ENCODE assay signal across 10 mouse cellular contexts in genomic region chr10:81493601-81494220, GRCm38 (mm10). TPM values are rescaled to one million over a fixed set of nuclear protein-coding genes. Genes with fewer than 3 reads are reported as not detected.
DNase-seq lines count a peak whose midpoint lies in the region; ATAC-seq and TF ChIP-seq lines count a peak whose summit lies in the region.
"Had no signal": no experiment of that assay in that cellular context is flagged by ENCODE, and none has a peak within 500 bp of the region (broad histone marks: within the 10 kb centered on the region; RNA-seq: fewer than 3 reads in every experiment).

No protein-coding gene starts in this region.

- ATAC-seq in kidney, embryonic 15.5 days (replicated peaks; ENCODE audit: low FRiP score), result no peak
- no peak for ATAC-seq in G1E (ENCODE audit: extremely low read depth, insufficient number of reproducible peaks, low FRiP score, poor library complexity, severe bottlenecking)
- no peak for ATAC-seq in liver, embryonic 13.5 days (ENCODE audit: low read depth)

- H3K27me3 ChIP-seq in kidney, embryonic 15.5 days, result no peaks in the 10 kb centered on the region
- no peaks in the 10 kb centered on the region for H3K27me3 ChIP-seq in G1E (ENCODE audit: insufficient read depth, low read length)
- H3K27me3 ChIP-seq in liver, embryonic 13.5 days, result no peaks in the 10 kb centered on the region

- no peak overlapping the region for H3K4me2 ChIP-seq in kidney, embryonic 15.5 days
- H3K4me2 ChIP-seq in liver, embryonic 13.5 days, result peak overlapping the region; percentile 98; the same call in 1 of the 2 replicates

- peaks cover 51% of the 10 kb centered on the region for H3K36me3 ChIP-seq in kidney, embryonic 15.5 days
- H3K36me3 ChIP-seq in G1E (replicated peaks), result peaks cover 69% of the 10 kb centered on the region
- peaks cover 55% of the 10 kb centered on the region for H3K36me3 ChIP-seq in liver, embryonic 13.5 days

- 75% methylated on average over 8 of the region's 8 CpGs for WGBS in kidney, embryonic 15.5 days
- WGBS in liver, embryonic 13.5 days (ENCODE audit: insufficient replicate concordance), result 80% methylated on average over 8 of the region's 8 CpGs

- H3K9ac ChIP-seq in kidney, embryonic 15.5 days, result no peak overlapping the region
- H3K9ac ChIP-seq in liver, embryonic 13.5 days, result peak overlapping the region; percentile 93; the same call in 1 of the 2 replicates

- H3K4me1 ChIP-seq in kidney, embryonic 15.5 days, result peaks cover 34% of the 10 kb centered on the region
- H3K4me1 ChIP-seq in G1E (ENCODE audit: insufficient read depth, low read depth, low read length), result peaks cover 78% of the 10 kb centered on the region
- peaks cover 45% of the 10 kb centered on the region for H3K4me1 ChIP-seq in liver, embryonic 13.5 days (replicated peaks)

- H3K4me3 ChIP-seq in kidney, embryonic 15.5 days (replicated peaks), result peak overlapping the region; percentile 94; the same call in 1 of the 2 replicates
- peak overlapping the region; percentile 97; the same call in 1 of the 2 replicates for H3K4me3 ChIP-seq in G1E (ENCODE audit: low read depth, low read length)
- H3K4me3 ChIP-seq in liver, embryonic 13.5 days (replicated peaks), result peak overlapping the region; percentile 88

- H3K9me3 ChIP-seq in kidney, embryonic 15.5 days (replicated peaks), result no peaks in the 10 kb centered on the region
- H3K9me3 ChIP-seq in G1E (replicated peaks), result no peaks in the 10 kb centered on the region
- H3K9me3 ChIP-seq in liver, embryonic 13.5 days (replicated peaks), result no peaks in the 10 kb centered on the region

- TF ChIP-seq CTCF in G1E (IDR thresholded peaks at IDR 0.05; ENCODE audit: low read depth, low read length), result no peak

- DNase-seq in kidney, postnatal 10 days, result no peak
- DNase-seq in A20 (ENCODE audit: low read depth, low spot score) (peak; percentile 44), G1E (ENCODE audit: low spot score) (no peak)
- DNase-seq in liver, embryonic 13.5 days, result no peak
- DNase-seq in retina, postnatal 1 day, result no peak
- DNase-seq in embryo, embryonic 10.5 days (ENCODE audit: low spot score), result no peak
- no peak for DNase-seq in heart, adult 18-20 months
- DNase-seq: kidney, adult 11 months had no signal

- H3K27ac ChIP-seq in kidney, embryonic 15.5 days, result no peak overlapping the region
- H3K27ac ChIP-seq in liver, embryonic 13.5 days, result peak overlapping the region; percentile 74; the same call in 1 of the 2 replicates

RNA-seq across cellular contexts. Expression of gene Ncln, which starts 2.5 kb away (rescaled TPM):
- polyA plus RNA-seq in kidney, embryonic 15.5 days (2015; fragmentation: Nextera tagmentation; extraction: Ambion mirVana), result 85.7 and 93.5 TPM in 2 replicates
- total RNA-seq in G1E (2014; fragmentation: Nextera tagmentation) (58.2 and 72.3 TPM in 2 replicates), G1E (2017) (35.5 and 50.1 TPM in 2 replicates)
- 154 and 179 TPM in 2 replicates for polyA plus RNA-seq in G1E (2012)
- polyA plus RNA-seq in liver, embryonic 13.5 days (2015; fragmentation: Nextera tagmentation; extraction: Ambion mirVana), result 41.5 TPM in 2 replicates
- total RNA-seq in heart, adult 18-20 months (2021), result 10 to 100 TPM; 61.9 to 64.3 TPM

RNA-seq across cellular contexts. Expression of gene S1pr4, which starts 6.2 kb away (rescaled TPM):
- 1.2 and 1.4 TPM in 2 replicates for polyA plus RNA-seq in kidney, embryonic 15.5 days (2015; fragmentation: Nextera tagmentation; extraction: Ambion mirVana)
- total RNA-seq in G1E (2014; fragmentation: Nextera tagmentation), result not detected in 2 replicates
- total RNA-seq in G1E (2017), result 1.6 and 1.9 TPM in 2 replicates
- polyA plus RNA-seq in G1E (2012), result 0.75 and 1.00 TPM in 2 replicates
- 2.3 and 2.4 TPM in 2 replicates for polyA plus RNA-seq in liver, embryonic 13.5 days (2015; fragmentation: Nextera tagmentation; extraction: Ambion mirVana)
- 1 to 10 TPM; 1.2 to 2.8 TPM for total RNA-seq in heart, adult 18-20 months (2021)

RNA-seq across cellular contexts. Expression of gene Celf5, which starts 11.2 kb away (rescaled TPM):
- 0.50 and 0.82 TPM in 2 replicates for polyA plus RNA-seq in kidney, embryonic 15.5 days (2015; fragmentation: Nextera tagmentation; extraction: Ambion mirVana)
- total RNA-seq in G1E (2014; fragmentation: Nextera tagmentation) (not detected in 2 replicates), G1E (2017) (0.05 and 0.06 TPM in 2 replicates)
- polyA plus RNA-seq in G1E (2012), result 0.05 and 0.09 TPM in 2 replicates
- polyA plus RNA-seq in liver, embryonic 13.5 days (2015; fragmentation: Nextera tagmentation; extraction: Ambion mirVana), result 0.13 and 0.15 TPM in 2 replicates
- total RNA-seq in heart, adult 18-20 months (2021), result under 1 TPM; 0.17 to 0.21 TPM
- total RNA-seq: neutrophil, adult 5-6 weeks had no signal

RNA-seq across cellular contexts. Expression of gene Gna15, which starts 30.3 kb away (rescaled TPM):
- polyA plus RNA-seq in kidney, embryonic 15.5 days (2015; fragmentation: Nextera tagmentation; extraction: Ambion mirVana), result 0.89 and 1.00 TPM in 2 replicates
- total RNA-seq in G1E (2014; fragmentation: Nextera tagmentation) (20.9 and 22.5 TPM in 2 replicates), G1E (2017) (20.1 and 21.5 TPM in 2 replicates)
- polyA plus RNA-seq in G1E (2012), result 16.5 TPM in 2 replicates
- 7.2 and 7.5 TPM in 2 replicates for polyA plus RNA-seq in liver, embryonic 13.5 days (2015; fragmentation: Nextera tagmentation; extraction: Ambion mirVana)
- 1 to 10 TPM; 1.4 to 1.5 TPM for total RNA-seq in heart, adult 18-20 months (2021)

RNA-seq across cellular contexts. Expression of gene Nfic, which starts 38.3 kb away (rescaled TPM):
- 67.9 and 84.5 TPM in 2 replicates for polyA plus RNA-seq in kidney, embryonic 15.5 days (2015; fragmentation: Nextera tagmentation; extraction: Ambion mirVana)
- total RNA-seq in G1E (2014; fragmentation: Nextera tagmentation) (6.9 and 9.5 TPM in 2 replicates), G1E (2017) (0.52 and 0.66 TPM in 2 replicates)
- 16.1 and 19.3 TPM in 2 replicates for polyA plus RNA-seq in G1E (2012)
- 9.8 and 9.9 TPM in 2 replicates for polyA plus RNA-seq in liver, embryonic 13.5 days (2015; fragmentation: Nextera tagmentation; extraction: Ambion mirVana)
- 10 to 100 TPM; 91.0 to 93.4 TPM for total RNA-seq in heart, adult 18-20 months (2021)
